Mouse (Mus musculus): Measurements from ENCODE around the gene Ccdc84. TPM values are rescaled to one million over a fixed set of nuclear protein-coding genes. Genes with fewer than 3 reads are reported as not detected.

Ccdc84 gene
- 57.4 and 62.5 TPM in 2 replicates for polyA plus RNA-seq (2012; rRNA removed)

DNA sequence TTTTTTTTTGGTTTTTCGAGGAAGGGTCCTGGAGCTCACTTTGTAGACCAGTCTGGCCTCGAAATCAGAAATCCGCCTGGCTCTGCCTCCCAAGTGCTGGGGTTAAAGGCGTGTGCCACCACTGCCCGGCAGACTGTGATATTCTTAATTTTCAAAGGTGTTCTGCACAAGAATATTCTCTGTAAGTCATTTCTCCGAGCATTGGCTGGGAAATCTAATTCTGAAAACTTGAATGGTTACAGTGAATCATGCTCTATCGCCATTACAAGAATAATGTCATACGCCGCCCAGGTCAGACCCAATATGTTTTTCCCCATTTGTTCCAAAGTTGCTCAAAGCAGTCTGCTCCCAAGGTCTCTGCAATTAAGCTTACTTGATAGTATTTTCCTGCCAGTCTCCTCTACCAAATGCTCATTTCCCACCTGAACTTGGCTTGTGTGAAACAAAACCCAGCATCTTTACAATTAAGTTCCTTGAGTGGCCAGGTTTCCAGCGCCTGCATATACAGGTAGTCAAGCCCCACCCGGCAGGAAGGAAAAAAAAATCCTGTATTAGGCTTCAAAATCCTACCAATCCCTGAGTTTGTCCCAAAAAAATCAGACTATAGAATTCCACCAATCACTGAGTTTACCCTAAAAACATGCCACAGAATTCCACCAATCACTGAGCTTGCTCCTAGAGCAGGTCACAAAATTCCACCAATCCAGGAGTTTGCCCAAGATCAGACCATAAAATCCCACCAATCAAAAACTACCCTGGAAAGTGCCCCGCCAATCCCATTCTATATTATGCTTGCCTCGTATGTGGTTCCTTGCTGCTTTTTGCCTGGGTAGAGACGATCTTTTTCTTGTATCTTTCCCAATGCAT, at the start of gene Ccdc84:
Gene Ccdc84, minus strand, starts transcription at position 51 of the 867 bp plus-strand sequence.

DNA sequence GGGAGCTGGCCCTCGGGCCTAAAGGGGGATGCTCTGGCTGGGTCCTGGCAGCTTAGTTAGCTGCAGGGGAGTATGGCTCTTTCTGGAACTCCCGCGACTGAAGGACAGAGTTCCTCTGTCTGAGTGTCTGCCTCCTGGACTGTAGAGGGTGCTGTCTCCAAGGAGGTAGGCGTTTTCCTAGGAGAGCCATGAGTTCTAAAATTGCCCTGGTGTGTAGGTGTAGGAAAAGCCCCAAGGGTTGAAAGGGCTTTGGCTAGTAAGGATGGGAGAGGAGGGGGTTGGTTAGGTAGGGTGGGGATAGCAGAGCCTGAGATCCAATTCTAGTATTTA, 36.5 kb upstream of the Ccdc84 start, which contains the start of gene Upk2:
Gene Upk2, minus strand, starts transcription at position 86 of the 330 bp plus-strand sequence.

DNA sequence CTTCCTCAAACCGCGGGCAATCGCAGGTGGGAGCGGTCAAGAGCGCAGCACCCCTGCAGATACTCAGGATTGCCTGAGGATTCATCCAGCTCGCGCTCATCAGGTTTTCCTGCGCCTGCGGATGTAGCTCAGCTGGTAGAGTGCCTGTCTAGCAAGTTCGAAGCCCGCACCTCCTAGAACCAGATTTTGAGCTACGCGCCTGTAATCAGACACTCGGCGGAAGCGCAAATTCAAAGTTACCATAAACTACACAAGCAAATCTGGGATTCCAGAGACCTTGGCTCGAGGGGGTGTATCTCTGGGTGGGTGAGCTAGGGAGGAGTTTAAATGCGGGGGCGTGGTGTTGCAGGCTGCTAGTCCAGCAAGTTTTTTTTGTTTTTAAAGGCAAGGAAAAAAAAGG, 22.6 kb upstream of the Ccdc84 start, which contains the start of gene Foxr1:
Gene Foxr1, minus strand, starts transcription at position 176 of the 400 bp plus-strand sequence.

GRCm38 (mm10) chr9:44406906-44407751, 11.2 kb downstream of the Ccdc84 start, which contains the start of the genes Rps25 and Trappc4:
Gene Rps25, plus strand, starts transcription at chr9:44407139.
Gene Trappc4, minus strand, starts transcription at chr9:44407600.

DNA sequence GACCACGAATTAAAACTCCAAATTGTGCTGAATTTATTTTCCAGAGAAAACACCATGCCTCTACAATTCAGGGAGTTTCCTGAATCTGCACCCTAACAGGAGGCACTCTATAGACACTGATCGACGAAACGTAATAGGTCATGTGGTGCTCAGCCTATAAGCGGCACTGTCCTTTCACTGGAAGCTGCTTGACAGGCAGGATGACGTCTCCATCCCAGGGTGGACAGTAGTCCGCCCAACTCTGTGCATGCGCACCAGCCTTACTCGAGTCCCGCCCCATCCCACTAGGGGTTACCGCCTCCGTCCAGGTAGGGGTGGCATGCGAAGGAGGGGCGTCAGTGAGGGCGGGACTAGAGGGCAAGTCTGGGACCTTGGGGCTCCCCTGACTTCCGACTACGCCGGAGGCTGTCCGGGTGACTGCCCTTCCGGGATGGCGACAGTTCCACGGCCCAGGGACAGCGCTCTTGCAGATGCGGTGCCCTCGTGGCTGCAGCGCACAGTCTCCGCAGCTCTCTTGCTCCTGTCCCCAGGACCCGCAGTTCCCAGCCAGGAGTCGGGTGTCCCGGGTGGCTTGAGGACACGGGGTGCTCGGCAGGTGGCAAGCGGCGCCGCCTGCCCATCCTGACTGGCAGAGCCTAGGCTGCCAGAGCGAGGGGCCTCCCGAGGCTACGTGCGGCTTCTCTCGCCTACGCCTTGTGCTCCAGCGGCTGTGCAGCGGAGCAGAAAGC, 21.5 kb downstream of the Ccdc84 start, which contains the start of gene Slc37a4:
Gene Slc37a4, plus strand, starts transcription at position 169 of the 728 bp plus-strand sequence.

DNA sequence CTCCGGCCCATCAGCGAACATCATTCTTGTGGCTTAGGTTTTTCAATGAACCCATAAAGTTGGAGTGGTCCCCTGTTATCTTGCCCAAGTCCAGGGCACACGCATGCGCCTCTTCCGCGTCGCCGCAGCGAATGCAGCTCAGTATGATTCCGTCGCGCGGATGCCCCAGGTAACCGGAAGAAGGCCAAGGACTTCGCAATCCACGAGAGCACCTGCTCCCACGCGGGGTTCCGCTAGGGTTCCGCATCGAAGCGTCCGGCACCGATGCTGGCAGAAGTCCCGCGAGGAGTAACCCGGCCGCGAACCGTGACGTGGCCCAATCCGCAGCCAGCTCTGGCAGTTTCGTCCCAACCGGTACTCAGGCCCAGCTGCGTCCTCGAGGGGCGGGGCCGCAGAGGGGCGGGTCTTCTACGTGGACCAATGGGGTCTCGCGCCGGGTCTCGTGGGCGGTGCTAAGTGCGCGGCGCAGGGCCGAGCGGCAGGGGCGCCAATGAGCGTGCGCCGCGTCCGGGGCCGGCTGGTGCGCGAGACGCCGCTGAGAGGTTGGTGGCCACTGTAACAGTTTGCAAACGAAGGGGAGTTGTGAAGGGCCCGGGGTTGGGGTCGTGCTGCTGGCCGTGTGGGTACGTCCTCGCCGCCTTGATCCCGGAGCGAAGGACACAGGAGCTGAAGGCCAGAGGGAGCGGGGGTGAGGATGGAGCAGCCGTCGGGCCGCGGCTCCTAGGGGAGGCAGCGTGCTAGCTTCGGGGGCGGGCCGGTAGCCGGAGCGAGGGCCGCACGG, 39.1 kb downstream of the Ccdc84 start, which contains the start of gene Hyou1:
Gene Hyou1, plus strand, starts transcription at position 437 of the 781 bp plus-strand sequence.

GRCm38 (mm10) chr9:44361190-44361917, 57.0 kb downstream of the Ccdc84 start, which contains the start of gene Vps11:
Gene Vps11, minus strand, starts transcription at chr9:44361670.

Other genes starting within 250 kb of the Ccdc84 start
- gene Cbl, start 184.5 kb downstream of the Ccdc84 start, polyA plus RNA-seq (2012; rRNA removed), result 22.4 and 23.4 TPM in 2 replicates
- 0.07 and 0.13 TPM in 2 replicates for gene Ccdc153, start 177.9 kb downstream of the Ccdc84 start, polyA plus RNA-seq (2012; rRNA removed)
- gene Pdzd3, start 167.1 kb downstream of the Ccdc84 start, polyA plus RNA-seq (2012; rRNA removed), result 0.74 and 0.75 TPM in 2 replicates
- 4.3 and 4.6 TPM in 2 replicates for gene Nlrx1, start 150.0 kb downstream of the Ccdc84 start, polyA plus RNA-seq (2012; rRNA removed)
- 52.4 and 58.7 TPM in 2 replicates for gene Abcg4, start 130.0 kb downstream of the Ccdc84 start, polyA plus RNA-seq (2012; rRNA removed)
- gene Hinfp, start 112.9 kb downstream of the Ccdc84 start, polyA plus RNA-seq (2012; rRNA removed), result 43.3 and 49.9 TPM in 2 replicates
- 47.2 and 53.2 TPM in 2 replicates for gene C2cd2l, start 98.3 kb downstream of the Ccdc84 start, polyA plus RNA-seq (2012; rRNA removed)
- gene Dpagt1, start 92.5 kb downstream of the Ccdc84 start, polyA plus RNA-seq (2012; rRNA removed), result 38.7 and 39.4 TPM in 2 replicates
- gene H2afx, start 83.9 kb downstream of the Ccdc84 start, polyA plus RNA-seq (2012; rRNA removed), result 197 and 236 TPM in 2 replicates
- 50.4 and 50.6 TPM in 2 replicates for gene Hmbs, start 74.3 kb downstream of the Ccdc84 start, polyA plus RNA-seq (2012; rRNA removed)
- 36.0 and 37.5 TPM in 2 replicates for gene Vps11, start 56.9 kb downstream of the Ccdc84 start, polyA plus RNA-seq (2012; rRNA removed)
- 47.0 and 53.6 TPM in 2 replicates for gene Hyou1, start 39.1 kb downstream of the Ccdc84 start, polyA plus RNA-seq (2012; rRNA removed)
- gene Slc37a4, start 21.7 kb downstream of the Ccdc84 start, polyA plus RNA-seq (2012; rRNA removed), result 48.9 and 50.0 TPM in 2 replicates
- 705 and 780 TPM in 2 replicates for gene Rps25, start 11.4 kb downstream of the Ccdc84 start, polyA plus RNA-seq (2012; rRNA removed)
- gene Trappc4, start 11.0 kb downstream of the Ccdc84 start, polyA plus RNA-seq (2012; rRNA removed), result 169 and 183 TPM in 2 replicates
- not detected in 2 replicates for gene Foxr1, start 22.6 kb upstream of the Ccdc84 start, polyA plus RNA-seq (2012; rRNA removed)
- 0.43 TPM in 1 of 2 replicates, not detected in the other for gene Upk2, start 36.4 kb upstream of the Ccdc84 start, polyA plus RNA-seq (2012; rRNA removed)
- 18.8 and 23.9 TPM in 2 replicates for gene Bcl9l, start 64.3 kb upstream of the Ccdc84 start, polyA plus RNA-seq (2012; rRNA removed)
- gene Cxcr5, start 143.3 kb upstream of the Ccdc84 start, polyA plus RNA-seq (2012; rRNA removed), result 0.04 TPM in 2 replicates
- gene Ddx6, start 186.3 kb upstream of the Ccdc84 start, polyA plus RNA-seq (2012; rRNA removed), result 49.3 and 55.0 TPM in 2 replicates